Mouse (Mus musculus) embryonic facial prominence, embryonic 12.5 days (tissue): ENCODE measurements around the gene Pqlc3. TPM values are rescaled to one million over a fixed set of nuclear protein-coding genes. Genes with fewer than 3 reads are reported as not detected.
"Not testable (repeated sequence)": the region's sequence is repeated elsewhere in the genome, so short reads cannot be mapped to it uniquely, and the experiment has no call there.

ENCODE experiments used
- ATAC-seq: fragments of 200-750 bp; cut with Nextera tagmentation; 2 replicates; pipeline ENCODE4 v1.8.0; 2017; ENCODE audit not compliant: insufficient number of reproducible peaks, insufficient read depth, low FRiP score, low TSS enrichment
- H3K27ac ChIP-seq: fragments of 300-500 bp; sonication (generic); 2 replicates; pipeline ENCODE4 v1.5.1; 2016; ENCODE audit warnings: mild to moderate bottlenecking
- H3K27me3 ChIP-seq: fragments of 300-500 bp; sonication (generic); 2 replicates; pipeline ENCODE4 v1.6.1; 2016; ENCODE audit warnings: mild to moderate bottlenecking, moderate library complexity
- H3K36me3 ChIP-seq: fragments of 300-500 bp; sonication (generic); 2 replicates; pipeline ENCODE4 v1.6.1; 2016; ENCODE audit warnings: mild to moderate bottlenecking
- H3K4me1 ChIP-seq: fragments of 300-500 bp; sonication (generic); 2 replicates; pipeline ENCODE4 v1.6.1; 2016
- H3K4me2 ChIP-seq: fragments of 300-500 bp; sonication (generic); replicated peaks from 2 replicates; pipeline ENCODE4 v1.6.1; 2016; ENCODE audit warnings: mild to moderate bottlenecking, moderate library complexity
- H3K4me3 ChIP-seq: fragments of 300-500 bp; sonication (generic); 2 replicates; pipeline ENCODE4 v1.5.1; 2016; ENCODE audit warnings: mild to moderate bottlenecking
- H3K9ac ChIP-seq: fragments of 300-500 bp; sonication (generic); 2 replicates; pipeline ENCODE4 v1.6.1; 2016; ENCODE audit warnings: mild to moderate bottlenecking, moderate library complexity
- H3K9me3 ChIP-seq: fragments of 300-500 bp; sonication (generic); 2 replicates; pipeline ENCODE4 v1.6.1; 2016; ENCODE audit warnings: mild to moderate bottlenecking, moderate library complexity
- WGBS: fragments of 180-500 bp; shearing (Covaris S2); methylation state at CpG from one replicate; pipeline ENCODE4 v1.1.7; 2016; 5-methylcytosine and 5-hydroxymethylcytosine counted together
- polyA plus RNA-seq: library from polyadenylated mRNA; unstranded; fragments of >200 nt; fragmentation: Nextera tagmentation; extraction: Ambion mirVana; gene quantifications from 2 replicates; pipeline ENCODE4 v1.2.1, GENCODE M21; 2016

The Pqlc3 gene
- polyA plus RNA-seq, 1 experiment from 2014 or later = 6.3 TPM

DNA sequence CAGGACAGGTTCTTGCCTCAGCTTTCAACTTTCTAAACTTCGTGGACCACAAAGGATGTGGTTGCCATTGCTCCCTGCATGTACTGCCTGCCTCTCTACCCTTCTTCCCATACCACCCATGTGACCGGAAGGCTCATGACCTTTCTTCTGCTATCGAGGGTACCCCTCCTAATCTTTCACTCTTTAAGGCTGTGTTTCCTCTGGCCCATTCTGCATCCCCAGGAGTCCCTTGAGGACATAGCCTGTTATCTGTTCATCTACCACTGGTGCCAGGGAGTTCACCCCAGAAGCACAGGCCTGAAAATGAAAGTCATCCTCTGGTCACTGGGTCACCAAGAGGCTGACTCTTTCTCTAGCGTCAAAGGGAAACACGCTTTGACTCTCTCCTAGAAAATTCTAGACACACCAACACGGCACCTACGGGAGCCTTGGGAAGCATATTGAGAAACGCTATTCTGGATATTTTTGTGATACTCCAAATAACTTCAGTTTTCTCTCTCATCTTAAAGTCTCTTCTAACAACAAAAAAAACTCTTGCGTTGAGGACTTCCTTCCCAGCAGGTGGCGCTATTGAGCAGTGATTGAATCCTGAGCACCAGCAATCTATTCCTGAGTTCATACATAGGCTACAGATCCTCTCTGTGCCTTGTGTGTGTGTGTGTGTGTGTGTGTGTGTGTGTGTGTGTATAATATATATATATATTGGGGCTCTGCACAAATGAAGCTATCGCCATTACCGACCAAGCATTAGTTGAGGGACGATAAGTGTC lies 32.7 kb upstream of the Pqlc3 start:
- WGBS = 38% methylated on average over 13 of the region's 13 CpGs
- no peak overlapping the region; the same call in 1 of the 2 replicates for H3K9ac ChIP-seq
- H3K4me2 ChIP-seq = no peak overlapping the region
- H3K36me3 ChIP-seq = no peaks in the 10 kb centered on the region
- no peaks in the 10 kb centered on the region for H3K9me3 ChIP-seq
- no peaks in the 10 kb centered on the region for H3K4me1 ChIP-seq
- ATAC-seq = no peak
- H3K27ac ChIP-seq = no peak overlapping the region
- H3K27me3 ChIP-seq = no peaks in the 10 kb centered on the region
- no peak overlapping the region for H3K4me3 ChIP-seq

DNA sequence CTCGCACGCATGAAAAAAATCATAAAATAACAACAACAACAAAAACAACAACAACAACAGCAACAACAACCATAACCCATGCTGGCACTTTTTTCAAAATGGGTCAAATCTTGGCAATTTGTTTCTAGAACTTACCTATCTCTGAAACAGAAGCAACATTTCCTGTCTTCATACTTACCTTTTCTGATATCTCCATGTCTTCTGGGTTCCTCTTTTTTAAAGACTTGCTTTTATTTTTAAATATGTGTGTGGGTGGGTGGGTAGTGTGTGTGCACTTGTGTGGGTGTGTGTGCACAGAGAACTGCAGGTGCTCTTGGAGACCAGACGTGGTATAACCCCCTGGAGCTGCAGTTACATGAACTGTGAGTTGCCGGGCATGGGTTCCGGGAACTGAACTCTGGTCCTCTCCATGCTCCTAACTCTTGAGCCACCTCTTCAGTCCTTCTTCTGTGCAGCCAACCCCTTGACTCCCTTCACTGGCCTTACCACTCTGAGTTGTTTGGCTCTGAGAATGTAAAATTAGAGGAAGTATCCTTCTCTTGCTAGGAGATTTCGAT lies 24.4 kb upstream of the Pqlc3 start:
- Histone ChIP-seq H3K4me1 (no peaks in the 10 kb centered on the region), H3K9me3 (no peaks in the 10 kb centered on the region), H3K36me3 (no peaks in the 10 kb centered on the region), H3K4me2 (no peak overlapping the region), H3K4me3 (no peak overlapping the region), H3K27ac (no peak overlapping the region), H3K9ac (no peak overlapping the region), H3K27me3 (no peaks in the 10 kb centered on the region)
- 90% methylated on average over 6 of the region's 6 CpGs for WGBS
- ATAC-seq = no peak

DNA sequence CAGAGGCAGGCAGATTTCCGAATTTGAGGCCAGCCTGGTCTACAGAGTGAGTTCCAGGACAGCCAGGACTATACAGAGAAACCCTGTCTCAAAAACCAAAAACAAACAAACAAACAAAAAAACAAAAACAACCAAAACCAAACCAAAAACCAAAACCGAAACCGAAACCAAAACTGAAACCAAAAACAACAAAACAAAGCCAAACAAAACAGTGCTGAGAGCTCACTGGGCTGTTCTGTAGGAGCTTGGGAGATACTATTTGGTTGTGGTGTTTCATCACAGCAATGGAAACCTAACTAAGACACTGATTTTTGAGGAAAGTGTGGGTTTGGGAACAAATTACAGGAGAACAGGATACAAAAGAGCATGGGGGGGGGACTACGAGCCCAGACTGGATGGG lies 21.9 kb upstream of the Pqlc3 start:
- no peaks in the 10 kb centered on the region for H3K4me1 ChIP-seq
- 83% methylated on average over 4 of the region's 4 CpGs for WGBS

DNA sequence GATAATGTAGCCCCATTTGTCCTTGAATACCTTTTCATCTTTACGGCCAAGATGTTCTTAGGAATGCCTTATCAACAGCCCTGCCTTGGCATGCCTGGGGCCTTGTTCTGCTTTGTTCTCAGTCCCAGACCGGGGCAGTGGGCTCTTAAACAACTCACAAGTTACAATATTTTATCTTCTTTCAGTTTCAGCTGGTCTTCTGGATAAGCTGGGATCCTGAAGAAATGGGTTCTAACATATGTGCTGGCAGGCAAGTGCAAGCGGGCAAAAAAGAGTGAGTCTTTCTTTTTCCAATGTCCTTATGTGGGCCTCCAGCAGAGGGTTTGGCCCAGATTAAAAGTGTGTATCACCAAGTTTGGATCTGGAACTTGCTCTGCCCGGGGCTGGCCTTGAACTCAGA lies 20.9 kb upstream of the Pqlc3 start:
- not testable (repeated sequence) for H3K9ac ChIP-seq, H3K27me3 ChIP-seq, H3K27ac ChIP-seq, H3K36me3 ChIP-seq, ATAC-seq, H3K4me2 ChIP-seq, H3K9me3 ChIP-seq, H3K4me1 ChIP-seq, H3K4me3 ChIP-seq
- 89% methylated on average over 4 of the region's 4 CpGs for WGBS

More for the DNA sequence above, 21.9 kb upstream of the Pqlc3 start:
- Histone ChIP-seq H3K9me3 (no peaks in the 10 kb centered on the region), H3K4me2 (no peak overlapping the region), H3K4me3 (no peak overlapping the region), H3K36me3 (no peaks in the 10 kb centered on the region), H3K27me3 (no peaks in the 10 kb centered on the region), H3K27ac (no peak overlapping the region), H3K9ac (no peak overlapping the region)
- no peak for ATAC-seq

DNA sequence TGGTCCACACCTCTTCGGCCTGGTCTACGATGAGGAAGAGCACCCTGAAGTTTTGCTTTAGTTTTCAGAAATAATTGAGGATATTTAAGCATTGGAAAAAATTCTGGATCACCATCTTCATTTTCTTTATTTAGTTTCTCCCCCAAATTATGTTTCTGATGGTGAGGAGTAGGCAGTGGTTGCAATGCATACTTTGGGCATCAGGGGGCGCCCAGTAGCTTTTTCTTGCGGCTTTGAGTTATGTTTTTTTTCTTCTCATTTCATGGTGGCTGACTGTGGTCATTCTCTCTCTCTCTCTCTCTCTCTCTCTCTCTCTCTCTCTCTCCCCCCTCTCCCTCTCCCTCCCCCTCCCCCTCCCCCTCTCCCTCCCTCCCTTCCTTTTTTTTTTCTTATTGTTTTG lies 18.3 kb upstream of the Pqlc3 start:
- H3K36me3 ChIP-seq = no peaks in the 10 kb centered on the region
- no peaks in the 10 kb centered on the region for H3K27me3 ChIP-seq
- no peak overlapping the region for H3K27ac ChIP-seq
- no peak for ATAC-seq
- 25% methylated on average over 4 of the region's 4 CpGs for WGBS
- no peak overlapping the region for H3K4me3 ChIP-seq
- no peak overlapping the region for H3K4me2 ChIP-seq
- no peaks in the 10 kb centered on the region for H3K4me1 ChIP-seq
- no peak overlapping the region for H3K9ac ChIP-seq
- H3K9me3 ChIP-seq = no peaks in the 10 kb centered on the region

DNA sequence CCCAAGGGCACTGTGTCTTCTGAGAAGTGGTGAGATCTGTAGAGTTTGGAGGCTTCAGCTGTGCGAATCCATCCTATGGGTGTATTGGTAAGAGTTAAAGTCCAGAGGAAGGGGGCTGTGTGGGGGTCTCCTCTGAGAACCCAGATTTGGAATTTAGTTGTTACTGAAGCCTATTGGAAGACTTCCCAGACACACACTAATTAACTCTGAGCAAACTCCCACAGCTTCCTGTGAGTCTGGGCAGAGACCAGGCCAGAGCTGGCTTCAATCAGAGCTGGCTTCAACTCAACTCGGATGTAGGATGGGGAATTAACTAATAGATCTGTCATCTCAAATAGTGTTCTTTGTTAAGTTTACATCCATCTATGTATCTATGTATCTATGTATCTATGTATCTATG lies 15.5 kb upstream of the Pqlc3 start:
- Histone ChIP-seq H3K9me3 (no peaks in the 10 kb centered on the region), H3K4me3 (no peak overlapping the region), H3K9ac (no peak overlapping the region), H3K4me2 (no peak overlapping the region), H3K27me3 (no peaks in the 10 kb centered on the region), H3K27ac (no peak overlapping the region), H3K36me3 (no peaks in the 10 kb centered on the region), H3K4me1 (peaks cover 7% of the 10 kb centered on the region; the same call in 1 of the 2 replicates)
- no peak for ATAC-seq
- 82% methylated on average over 2 of the region's 2 CpGs for WGBS

DNA sequence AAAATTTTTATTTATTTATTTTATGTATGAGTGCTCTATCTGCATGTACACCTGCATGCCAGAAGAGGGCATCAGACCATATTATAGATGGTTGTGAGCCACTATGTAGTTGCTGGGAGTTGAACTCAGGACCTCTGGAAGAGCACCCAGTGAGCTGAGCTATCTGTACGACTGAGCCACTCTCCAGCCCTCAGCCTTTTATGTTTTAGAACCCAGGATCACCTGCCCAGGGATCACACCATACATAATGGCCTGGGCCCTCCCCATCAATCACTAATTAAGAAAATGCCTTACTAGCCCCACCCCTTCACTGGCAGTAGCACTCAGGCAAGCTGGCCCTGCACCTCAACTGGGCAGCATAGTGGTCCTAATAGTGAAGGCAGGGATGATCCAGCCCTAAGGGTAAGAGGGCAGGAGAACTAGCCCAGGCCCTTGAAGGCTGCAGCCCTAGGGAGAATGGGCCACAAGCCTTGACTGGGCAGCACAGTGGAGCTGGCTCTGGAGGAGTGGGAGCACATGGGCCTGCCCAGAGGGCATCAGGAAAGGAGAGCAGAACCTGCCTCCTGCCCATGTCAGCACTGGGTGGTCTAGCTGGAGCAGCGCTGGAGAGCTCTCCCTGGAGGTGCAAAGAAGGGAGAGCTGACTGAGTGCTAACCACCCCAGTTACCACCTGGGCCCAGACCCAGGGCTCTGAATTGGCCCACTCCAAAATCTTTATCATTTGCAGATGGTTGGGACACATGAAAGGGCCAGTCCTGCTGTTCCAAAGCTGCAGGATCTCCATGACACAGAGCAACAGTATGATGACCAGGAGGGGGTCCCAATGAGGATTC lies 12.1 kb upstream of the Pqlc3 start:
- peak; percentile 65; the same call in 1 of the 2 replicates for ATAC-seq
- WGBS = 76% methylated on average over 2 of the region's 2 CpGs
- Histone ChIP-seq H3K4me2 (no peak overlapping the region), H3K27me3 (no peaks in the 10 kb centered on the region), H3K36me3 (no peaks in the 10 kb centered on the region), H3K9ac (no peak overlapping the region), H3K27ac (no peak overlapping the region), H3K4me3 (no peak overlapping the region), H3K4me1 (peaks cover 7% of the 10 kb centered on the region; the same call in 1 of the 2 replicates), H3K9me3 (no peaks in the 10 kb centered on the region)

DNA sequence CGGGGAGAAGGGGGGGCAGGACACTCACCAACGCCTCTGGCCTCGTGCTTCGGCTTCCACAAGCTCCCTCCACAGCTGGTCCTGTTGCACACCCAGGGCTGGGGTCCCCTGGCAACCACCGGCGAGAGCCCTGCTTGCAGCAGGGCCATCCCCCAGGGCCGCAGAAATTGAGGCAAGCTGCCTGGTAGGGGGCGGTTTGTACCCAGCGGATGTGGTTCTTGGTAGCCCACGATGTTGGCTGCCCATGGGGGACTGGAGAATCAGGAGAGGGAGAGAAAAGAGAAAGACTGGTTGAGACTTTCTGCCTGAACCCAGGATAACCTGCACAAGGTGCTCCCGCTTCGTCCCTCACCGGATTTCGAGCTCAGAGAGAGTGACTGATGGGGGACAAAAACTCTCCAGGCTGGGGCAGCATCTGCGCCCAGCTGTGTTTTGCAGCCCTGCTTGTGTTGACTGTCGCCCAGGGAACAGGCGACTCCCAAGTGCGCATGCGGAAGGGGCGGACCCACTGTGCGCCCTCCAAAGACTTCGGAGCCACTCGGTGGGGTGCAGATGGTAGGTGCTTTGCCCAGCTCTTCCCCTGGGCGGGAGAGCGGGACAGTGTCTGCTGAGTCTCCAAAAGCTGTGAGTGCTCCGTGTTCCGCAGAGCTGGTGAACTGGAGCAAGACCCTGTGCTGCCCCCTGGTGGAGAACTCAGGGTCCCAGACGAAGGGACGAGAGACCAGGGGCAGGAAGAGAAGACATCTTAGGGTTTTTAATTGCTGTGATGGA lies 11.1 kb upstream of the Pqlc3 start, which contains the start of gene 2410004P03Rik:
TSS of gene 2410004P03Rik (minus strand) at position 628 of the 771 bp plus-strand sequence.
- no peak within 1 kb of the TSS for H3K27ac ChIP-seq
- ATAC-seq = 0 out of 2 replicates have a peak, but pooled peaks have one; percentile 41
- H3K9me3 ChIP-seq = no peaks in the 10 kb centered on the region
- H3K4me3 ChIP-seq = peak within 1 kb of the TSS; percentile 40
- H3K9ac ChIP-seq = peak within 1 kb of the TSS; percentile 36
- H3K4me2 ChIP-seq = peak within 1 kb of the TSS; percentile 63
- no peaks in the 10 kb centered on the region for H3K36me3 ChIP-seq
- peaks cover 7% of the 10 kb centered on the region; the same call in 1 of the 2 replicates for H3K4me1 ChIP-seq
- no peaks in the 10 kb centered on the region for H3K27me3 ChIP-seq
- 5% methylated on average over 29 of the region's 29 CpGs for WGBS

DNA sequence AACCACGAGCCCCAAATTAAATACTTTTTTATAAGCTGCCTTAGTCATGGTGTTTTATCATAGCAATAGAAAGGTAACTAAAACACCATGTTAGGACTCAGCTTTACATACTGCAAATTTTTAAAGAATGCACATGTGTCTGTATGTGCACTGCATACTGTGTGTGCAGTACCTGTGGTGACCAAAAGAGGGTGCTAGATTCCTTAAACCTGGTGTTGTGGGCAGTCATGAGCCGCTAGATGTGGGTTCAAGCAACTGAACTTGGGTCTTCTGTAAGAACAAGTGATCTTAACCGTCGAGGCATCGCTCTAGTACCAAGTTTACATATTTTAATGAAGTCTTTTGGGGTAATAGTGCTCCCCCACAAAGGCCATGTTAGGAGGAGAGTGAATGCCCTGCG lies 9.3 kb upstream of the Pqlc3 start:
- Histone ChIP-seq H3K27ac (no peak overlapping the region), H3K27me3 (no peaks in the 10 kb centered on the region), H3K4me1 (peaks cover 7% of the 10 kb centered on the region; the same call in 1 of the 2 replicates), H3K4me2 (no peak overlapping the region), H3K36me3 (no peaks in the 10 kb centered on the region), H3K4me3 (no peak overlapping the region), H3K9me3 (no peaks in the 10 kb centered on the region), H3K9ac (no peak overlapping the region)
- no peak for ATAC-seq
- WGBS = 92% methylated on average over 6 of the region's 6 CpGs

DNA sequence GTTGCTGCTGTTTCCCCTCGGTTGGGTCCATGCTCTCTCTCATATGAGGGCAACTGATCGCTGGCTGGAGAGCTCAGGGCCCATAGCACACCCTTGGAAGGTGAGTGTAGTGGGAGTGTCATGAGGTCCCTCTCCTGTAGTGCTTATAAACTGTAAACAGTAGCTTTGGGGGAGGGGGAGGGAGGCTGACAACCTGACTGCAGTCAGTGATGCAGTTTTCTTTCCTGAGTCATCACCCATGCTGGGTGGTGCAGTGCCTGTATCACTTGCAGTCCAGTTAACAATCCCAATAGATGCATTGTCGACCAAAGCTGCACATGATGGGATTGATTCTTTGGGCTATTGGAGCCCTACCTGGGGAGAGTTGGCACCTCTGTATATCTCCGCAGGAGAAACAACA lies 1.0 kb upstream of the Pqlc3 start:
- peaks cover 29% of the 10 kb centered on the region for H3K27me3 ChIP-seq

DNA sequence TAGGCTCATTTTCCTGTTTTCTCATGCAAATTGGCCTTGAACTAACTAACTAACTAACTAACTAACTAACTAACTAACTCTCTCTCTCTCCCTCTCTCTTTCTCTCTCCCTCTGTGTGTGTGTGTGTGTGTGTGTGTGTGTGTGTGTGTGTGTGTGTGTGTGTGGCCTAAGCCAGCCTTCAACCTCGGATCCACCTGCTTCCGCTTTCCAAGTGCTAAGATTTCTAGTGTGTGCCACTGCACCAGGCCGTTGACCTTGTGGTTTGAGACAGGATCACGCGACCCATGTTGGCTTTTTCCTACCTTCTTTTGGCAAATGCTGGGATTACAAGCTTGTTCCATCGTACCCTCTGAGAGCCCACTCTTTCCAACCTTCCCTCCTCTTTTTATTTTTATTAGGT lies 420 bp upstream of the Pqlc3 start:
- peak overlapping the region; percentile 46; the same call in 1 of the 2 replicates for H3K9ac ChIP-seq
- H3K9me3 ChIP-seq = no peaks in the 10 kb centered on the region
- H3K4me2 ChIP-seq = peak overlapping the region; percentile 83
- whole genome bisulfite sequencing = 47% methylated on average over 6 of the region's 6 CpGs
- ATAC-seq = no peak
- 0 out of 2 replicates have a peak, but pooled peaks cover under 1% of the 10 kb centered on the region for H3K36me3 ChIP-seq
- no peak overlapping the region for H3K4me3 ChIP-seq
- H3K27ac ChIP-seq = no peak overlapping the region
- peaks cover 29% of the 10 kb centered on the region for H3K27me3 ChIP-seq
- H3K4me1 ChIP-seq = 0 out of 2 replicates have a peak, but pooled peaks cover 10% of the 10 kb centered on the region

More for the DNA sequence above, 1.0 kb upstream of the Pqlc3 start:
- Histone ChIP-seq H3K36me3 (no peaks in the 10 kb centered on the region), H3K27ac (no peak overlapping the region), H3K4me2 (no peak overlapping the region), H3K4me3 (no peak overlapping the region), H3K4me1 (0 out of 2 replicates have a peak, but pooled peaks cover 10% of the 10 kb centered on the region), H3K9ac (no peak overlapping the region), H3K9me3 (no peaks in the 10 kb centered on the region)
- ATAC-seq = no peak
- WGBS = 43% methylated on average over 4 of the region's 4 CpGs
